Mouse (Mus musculus): Measurements from ENCODE around the gene Rita1.

Rita1 gene

DNA sequence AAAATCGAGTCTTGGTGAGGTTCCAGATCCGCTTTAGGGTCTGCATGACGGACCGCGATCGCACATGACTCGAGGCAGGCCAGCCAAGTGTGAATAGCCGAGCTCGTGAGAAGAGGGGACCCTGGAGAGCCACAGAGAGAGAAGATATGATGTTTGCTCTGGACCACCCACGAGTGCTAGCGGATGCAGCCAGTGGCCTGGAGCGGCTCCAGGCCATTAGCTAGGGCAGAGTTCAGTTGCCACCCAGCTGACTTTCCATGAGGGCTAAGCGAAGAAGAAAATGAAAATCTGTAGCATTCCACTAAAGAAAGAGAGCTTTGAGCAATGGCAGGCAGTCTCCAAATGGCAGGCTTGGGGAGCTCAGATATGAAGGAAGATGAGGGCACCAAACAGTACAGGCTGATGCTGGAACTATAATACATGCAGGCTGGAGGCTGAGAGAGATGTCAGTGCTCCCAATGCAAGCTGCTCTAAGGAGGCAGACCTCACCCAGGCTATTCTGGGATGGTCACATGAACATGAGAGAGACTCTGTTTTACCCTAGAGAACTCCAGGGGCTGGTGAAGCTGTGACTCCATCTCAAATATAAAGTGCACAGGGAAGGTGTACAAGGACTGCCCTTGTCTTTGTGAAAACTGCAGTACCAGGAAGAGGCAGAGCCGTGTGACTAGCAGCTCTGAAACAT, 41.2 kb downstream of the Rita1 start:
- DNase-seq (ENCODE audit: extremely low spot score, low spot score): no peak

DNA sequence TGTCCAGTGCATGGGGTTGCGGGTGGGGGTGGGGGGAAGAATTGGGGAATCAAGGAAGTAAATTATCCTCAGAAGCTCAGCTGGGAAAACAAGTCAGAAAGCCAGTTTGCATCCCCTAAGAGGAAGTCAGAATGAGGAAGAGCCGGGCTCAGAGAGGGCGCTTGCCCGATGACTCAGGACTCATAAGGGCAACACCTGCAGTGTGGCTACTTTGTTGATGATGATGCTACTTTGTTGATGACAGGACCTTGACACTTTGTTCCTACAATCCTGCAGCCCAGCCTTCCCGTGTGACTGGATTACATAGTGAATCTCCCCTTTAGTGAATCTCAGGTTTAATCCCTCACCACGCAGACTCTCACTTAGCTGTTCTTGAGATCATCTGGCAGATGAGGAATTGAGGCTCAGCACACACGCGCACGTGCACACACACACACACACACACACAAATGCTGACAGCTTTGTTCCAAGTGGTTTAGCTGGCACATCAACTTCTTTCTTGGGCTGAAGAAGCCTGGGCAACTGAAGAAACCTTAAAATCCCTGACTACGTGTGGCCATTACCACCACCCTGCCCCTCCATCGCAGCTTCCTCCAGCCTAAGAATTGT, 42.0 kb downstream of the Rita1 start:
- DNase-seq (ENCODE audit: extremely low spot score, low spot score): no peak

DNA sequence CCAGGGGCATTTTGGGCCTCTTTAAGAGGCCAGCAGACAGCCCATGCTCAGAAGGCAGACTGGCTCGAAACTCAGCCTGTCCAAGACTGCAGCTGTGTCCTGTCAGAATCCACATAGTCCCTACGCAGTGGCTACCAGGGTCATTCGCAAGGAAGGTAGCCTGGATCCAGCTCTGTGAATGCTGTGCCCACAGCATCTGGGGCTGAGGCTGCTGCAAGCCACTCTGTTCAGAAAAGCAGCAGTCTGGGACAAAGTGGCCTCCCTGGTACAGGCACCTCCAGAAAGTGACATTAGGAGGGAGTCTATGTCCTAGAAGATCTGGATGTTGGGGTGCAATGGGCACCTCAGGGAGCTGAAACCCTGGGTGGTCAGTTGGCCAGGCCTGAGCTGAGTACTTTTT, 42.6 kb downstream of the Rita1 start:
- no peak for DNase-seq (ENCODE audit: extremely low spot score, low spot score)

GRCm38 (mm10) chr5:120568964-120569363, 43.4 kb downstream of the Rita1 start:
- no peak for DNase-seq (ENCODE audit: extremely low spot score, low spot score)

GRCm38 (mm10) chr5:120568336-120568768, 44.0 kb downstream of the Rita1 start:
- DNase-seq (ENCODE audit: extremely low spot score, low spot score): no peak

GRCm38 (mm10) chr5:120567761-120568211, 44.6 kb downstream of the Rita1 start:
- DNase-seq (ENCODE audit: extremely low spot score, low spot score): no peak

DNA sequence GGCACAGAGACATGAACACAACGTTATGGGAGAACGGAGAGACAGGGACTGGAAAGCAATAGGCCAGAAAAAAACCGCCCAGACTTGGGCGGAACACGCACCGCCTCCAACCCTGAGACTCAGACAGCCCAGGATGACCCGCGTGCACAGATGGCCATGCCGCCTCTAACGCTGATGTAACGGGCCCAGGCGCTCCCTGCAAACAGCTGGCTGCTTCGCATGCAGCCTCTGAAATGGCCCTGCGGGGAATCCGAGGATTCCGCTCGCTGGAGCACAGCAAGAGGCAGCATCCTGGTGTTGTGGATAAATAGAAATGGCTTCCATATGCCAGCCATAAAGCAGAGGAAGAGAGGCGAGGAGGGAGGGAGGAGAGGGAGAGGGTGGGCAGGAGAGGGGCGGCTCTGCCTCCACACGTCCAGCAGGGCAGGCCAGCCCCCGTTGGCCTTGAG, 45.1 kb downstream of the Rita1 start:
- DNase-seq (ENCODE audit: extremely low spot score, low spot score): peak; percentile 73

DNA sequence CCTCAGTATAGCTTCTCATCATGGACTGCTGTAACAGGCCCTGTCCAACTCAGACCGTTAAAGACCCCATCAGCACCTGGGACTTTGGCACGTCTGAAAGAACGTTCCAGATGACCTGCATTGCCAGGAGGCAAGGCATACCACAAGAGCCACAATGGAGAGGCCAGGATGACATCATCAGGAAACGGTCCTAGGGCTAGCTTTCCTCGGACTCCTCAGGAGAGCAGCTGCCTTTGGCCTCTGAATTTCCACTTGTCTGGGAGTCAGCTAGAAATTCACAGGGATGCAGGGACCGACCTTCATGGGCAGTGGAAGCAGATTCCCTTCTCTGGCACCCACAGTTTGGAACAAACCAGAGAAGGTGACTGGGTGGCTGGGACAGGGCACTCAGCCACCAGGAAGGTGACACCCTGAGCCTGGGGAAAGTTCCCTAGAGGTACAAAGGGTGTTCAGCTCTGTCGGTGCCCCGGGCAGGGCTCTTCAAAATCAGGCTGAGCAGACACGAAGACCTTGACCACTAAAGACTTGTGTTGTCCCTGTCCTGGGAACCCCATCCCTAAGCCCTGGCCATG, 45.6 kb downstream of the Rita1 start:
- DNase-seq (ENCODE audit: extremely low spot score, low spot score): no peak

- DNase-seq (ENCODE audit: extremely low spot score, low spot score): no peak
Observed at GRCm38 (mm10) chr5:120566101-120566500, 46.3 kb downstream of the Rita1 start.

DNA sequence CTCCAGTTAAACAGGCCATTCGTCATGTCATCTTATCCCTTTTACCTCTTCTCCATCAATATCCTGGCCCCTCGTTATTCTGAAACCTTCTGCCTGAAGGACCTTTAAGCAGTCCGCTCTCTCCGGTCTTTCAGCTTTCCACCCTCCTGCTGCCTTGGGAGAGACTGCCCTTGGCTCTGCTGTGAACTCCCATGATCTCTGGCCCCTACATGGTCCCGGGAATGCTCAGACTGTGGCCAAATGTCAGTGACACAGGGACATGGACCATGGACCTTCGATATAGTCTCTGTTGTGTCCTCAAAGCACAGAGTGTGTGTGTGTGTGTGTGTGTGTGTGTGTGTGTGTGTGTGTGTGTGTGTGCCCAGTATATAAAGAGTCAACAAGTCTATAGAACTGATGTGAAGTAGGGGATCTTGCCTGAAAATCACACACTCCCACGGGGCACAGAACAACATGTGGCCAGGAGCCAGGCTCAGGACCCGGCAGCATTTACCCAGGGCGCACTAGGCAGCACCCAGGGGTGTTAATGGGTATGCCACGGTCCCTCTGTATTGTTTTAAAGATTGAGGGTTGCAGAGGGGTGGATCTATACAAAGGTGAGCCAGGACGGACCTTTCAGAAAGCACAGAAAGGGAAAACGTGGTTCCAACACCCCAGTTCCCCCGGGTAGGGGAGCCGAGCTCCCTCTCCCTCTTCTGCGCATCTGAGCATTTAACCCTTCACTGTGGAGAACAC, 47.1 kb downstream of the Rita1 start:
- no peak for DNase-seq (ENCODE audit: extremely low spot score, low spot score)

- no peak for DNase-seq (ENCODE audit: extremely low spot score, low spot score)
Observed at GRCm38 (mm10) chr5:120563914-120564311, 48.5 kb downstream of the Rita1 start.

DNA sequence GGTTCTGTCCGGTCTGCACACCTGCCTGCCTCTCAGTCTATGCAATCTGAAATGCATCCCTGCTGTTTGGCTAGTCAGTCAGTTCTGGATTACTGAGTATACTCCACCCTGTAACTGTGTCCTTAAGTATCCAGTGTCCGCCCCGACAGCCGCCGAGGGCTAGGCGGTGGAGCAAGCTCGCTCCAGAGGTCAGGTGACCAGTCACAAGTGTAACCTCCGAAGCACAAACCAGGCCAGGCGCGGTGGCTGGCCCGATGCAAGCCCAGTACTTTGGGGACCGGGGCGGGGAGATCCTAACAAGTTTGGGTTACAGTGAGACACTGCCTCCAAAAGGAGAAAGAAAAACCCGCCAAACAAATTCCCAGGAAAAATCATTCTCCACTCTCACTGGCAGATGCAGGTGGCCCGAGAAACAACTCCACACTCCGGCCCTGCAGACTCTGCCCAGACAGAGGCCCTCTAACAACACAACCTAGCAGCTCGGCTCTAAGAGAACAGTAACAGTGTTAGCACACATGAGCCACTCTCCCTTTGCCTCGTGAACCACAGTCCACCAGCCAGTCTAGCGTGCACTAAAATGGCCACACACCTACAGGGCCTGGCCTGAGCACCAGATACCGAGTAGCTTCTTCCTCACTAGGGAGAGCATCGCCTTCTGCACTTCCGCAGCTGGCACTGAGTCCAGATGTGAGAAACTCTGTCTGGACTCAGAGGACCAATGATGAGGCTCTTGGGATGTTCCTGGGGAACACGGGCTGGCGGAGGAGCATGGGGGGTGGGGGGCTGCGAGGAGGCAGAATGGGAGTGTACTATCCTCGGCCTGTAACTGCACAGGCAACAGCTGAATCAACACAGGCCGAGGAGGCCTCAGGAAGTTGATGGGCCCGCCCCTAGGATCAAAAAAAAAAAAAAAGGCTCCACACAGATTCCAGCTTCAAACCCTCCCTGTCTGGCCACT, 49.2 kb downstream of the Rita1 start:
- peak; percentile 68 for DNase-seq (ENCODE audit: extremely low spot score, low spot score)

- DNase-seq (ENCODE audit: extremely low spot score, low spot score): peak; percentile 75
Observed at GRCm38 (mm10) chr5:120560616-120561311, 51.6 kb downstream of the Rita1 start.

GRCm38 (mm10) chr5:120560129-120560615, 52.2 kb downstream of the Rita1 start:
- DNase-seq (ENCODE audit: extremely low spot score, low spot score): peak; percentile 34

GRCm38 (mm10) chr5:120558762-120559161, 53.6 kb downstream of the Rita1 start:
- no peak for DNase-seq (ENCODE audit: extremely low spot score, low spot score)

- DNase-seq (ENCODE audit: extremely low spot score, low spot score): no peak
Observed at GRCm38 (mm10) chr5:120558041-120558440, 54.3 kb downstream of the Rita1 start.

DNA sequence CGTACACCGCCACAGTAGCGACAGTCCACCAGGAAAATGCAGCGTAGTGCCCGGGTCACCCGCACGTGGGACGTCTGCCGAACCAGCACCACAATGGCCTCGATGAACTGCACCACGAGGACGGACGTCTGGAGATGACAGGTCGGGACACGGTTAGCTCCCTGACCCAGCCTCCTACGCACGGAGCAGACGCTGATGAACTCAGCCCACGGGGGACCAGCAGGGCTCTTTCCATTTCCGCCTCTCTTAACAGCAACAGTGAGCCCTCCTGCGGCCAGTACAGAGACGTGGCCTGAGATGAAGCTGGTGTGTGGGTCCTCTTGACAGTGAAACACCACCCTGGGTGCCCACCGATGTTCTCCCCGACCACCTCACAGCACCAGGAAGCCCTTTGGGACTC, 56.5 kb downstream of the Rita1 start:
- DNase-seq (ENCODE audit: extremely low spot score, low spot score): no peak

DNA sequence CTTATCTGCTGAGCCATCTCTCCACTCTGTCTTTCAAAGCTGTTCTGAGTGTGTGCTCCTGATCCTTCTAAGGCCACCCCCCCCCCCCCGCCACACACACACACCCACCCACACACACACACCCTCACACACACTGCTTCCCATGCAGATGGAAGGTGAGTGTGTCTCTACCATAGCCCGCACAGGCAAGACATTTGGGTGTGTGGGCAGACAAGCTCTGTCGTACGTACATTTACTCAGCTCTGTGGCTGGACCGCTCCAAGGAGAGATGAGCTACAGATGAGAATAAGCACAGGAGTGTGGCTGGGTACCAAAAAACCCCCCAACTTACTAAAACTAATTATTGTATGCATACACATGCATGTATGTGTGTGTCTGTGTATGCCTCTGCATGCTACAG, 61.7 kb downstream of the Rita1 start:
- no peak for DNase-seq (ENCODE audit: extremely low spot score, low spot score)

DNA sequence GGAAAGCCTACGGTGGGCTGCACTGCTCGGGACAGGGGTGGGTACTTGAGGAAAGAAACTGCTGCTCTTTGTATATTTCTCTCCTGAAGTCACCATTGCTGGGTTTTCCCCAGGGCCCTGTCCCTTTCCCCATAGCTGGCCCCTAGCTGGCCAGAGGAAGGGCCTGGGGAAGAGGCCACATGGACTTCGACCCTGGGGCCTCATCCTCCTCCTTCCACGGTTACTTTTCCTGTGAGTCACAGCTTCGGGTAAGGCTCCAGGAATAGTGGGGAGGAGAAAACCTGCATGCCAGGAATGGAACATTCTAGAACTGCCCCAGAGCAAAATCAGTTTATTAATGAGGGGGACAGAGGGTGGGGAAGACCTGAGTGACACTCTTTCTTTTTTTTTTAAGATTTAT, 62.3 kb downstream of the Rita1 start:
- DNase-seq (ENCODE audit: extremely low spot score, low spot score): no peak

DNA sequence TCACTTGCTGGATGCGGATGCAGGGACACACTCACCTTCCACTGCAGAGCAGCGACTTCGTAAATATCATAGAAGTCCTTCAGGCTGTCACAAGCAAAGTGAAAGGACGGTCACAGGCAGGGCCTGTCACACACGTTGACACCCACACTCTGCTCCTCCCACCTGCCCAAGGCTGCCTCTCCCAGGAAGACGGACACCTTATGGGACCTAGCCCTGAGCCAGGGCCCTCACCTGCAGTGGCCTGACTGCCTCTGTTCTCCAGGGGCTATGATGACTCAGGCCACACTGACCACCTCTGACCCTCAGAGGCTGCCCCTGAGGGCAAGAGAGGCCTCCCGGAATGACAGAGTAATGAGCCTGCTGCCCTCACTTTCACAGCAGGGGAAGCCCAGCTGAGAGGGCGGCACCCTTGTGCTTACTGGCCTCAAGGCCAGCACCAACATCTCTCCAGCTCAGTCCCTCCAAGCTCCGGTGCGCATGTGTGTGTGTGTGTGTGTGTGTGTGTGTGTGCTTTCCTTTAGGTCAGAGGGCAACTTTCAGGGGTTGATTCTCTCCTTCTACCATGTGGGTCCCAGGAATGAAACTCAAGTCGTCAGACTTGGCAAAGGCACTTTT, 64.0 kb downstream of the Rita1 start:
- no peak for DNase-seq (ENCODE audit: extremely low spot score, low spot score)

Data from neural tube, embryonic 10.5 days (tissue).